Mouse (Mus musculus) ES-E14 (cell line): ENCODE measurements around the gene Pla2g5.

Source experiments
- CHD2 ChIP-seq: IDR thresholded peaks from 2 replicates; pipeline ENCODE4 v1.6.1; 2014; ENCODE audit warnings: mild to moderate bottlenecking, low read depth, low read length, inconsistent platforms
- HCFC1 ChIP-seq: IDR thresholded peaks from 2 replicates; pipeline ENCODE4 v1.6.1; 2012; ENCODE audit warnings: low read length, inconsistent platforms, borderline replicate concordance; ENCODE audit not compliant: insufficient read depth
- MAFK ChIP-seq: IDR thresholded peaks from 2 replicates; pipeline ENCODE4 v1.6.1; 2014; ENCODE audit warnings: mild to moderate bottlenecking, low read depth, low read length, inconsistent platforms; ENCODE audit not compliant: insufficient read depth
- ZC3H11A ChIP-seq: IDR thresholded peaks from 2 replicates; pipeline ENCODE4 v1.6.1; 2012; ENCODE audit warnings: low read depth, mild to moderate bottlenecking, inconsistent platforms, low read length, borderline replicate concordance
- ZNF384 ChIP-seq: IDR thresholded peaks from 2 replicates; pipeline ENCODE4 v1.6.1; 2012; ENCODE audit warnings: low read depth, low read length, inconsistent platforms

DNA sequence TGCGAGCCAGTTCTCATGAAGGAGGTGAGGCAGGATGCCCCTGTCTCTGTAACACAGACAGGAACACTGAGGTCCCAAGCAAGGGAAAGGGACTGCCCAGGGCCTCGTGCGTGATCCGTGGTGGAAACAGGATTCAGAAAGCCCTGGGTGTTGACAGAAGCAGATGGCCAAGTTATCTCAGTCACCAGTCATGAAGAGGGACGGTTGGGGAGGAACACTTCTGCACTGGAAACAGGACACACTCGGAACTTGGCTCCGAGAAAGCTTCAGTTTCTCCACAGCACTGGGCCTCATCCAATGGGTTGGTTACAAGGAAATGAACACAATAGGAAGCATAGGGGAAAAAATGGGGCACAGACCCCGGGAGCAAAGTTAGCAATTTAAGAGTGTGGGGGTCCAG is 15.5 kb upstream of the Pla2g5 start:
- TF ChIP-seq ZNF384: no peak
- TF ChIP-seq MAFK: no peak
- TF ChIP-seq HCFC1: no peak
- TF ChIP-seq ZC3H11A: no peak
- no peak for TF ChIP-seq CHD2
